Mouse (Mus musculus) cerebellum, adult 18-20 months (tissue): ENCODE measurements around the gene Pabpn1.
"Not testable (repeated sequence)": the region's sequence is repeated elsewhere in the genome, so short reads cannot be mapped to it uniquely, and the experiment has no call there.

Experiments used
- DNase-seq, 2 experiments: peaks; one replicate each; pipeline ENCODE4 v3.0.0; 2021

Gene Pabpn1

DNA sequence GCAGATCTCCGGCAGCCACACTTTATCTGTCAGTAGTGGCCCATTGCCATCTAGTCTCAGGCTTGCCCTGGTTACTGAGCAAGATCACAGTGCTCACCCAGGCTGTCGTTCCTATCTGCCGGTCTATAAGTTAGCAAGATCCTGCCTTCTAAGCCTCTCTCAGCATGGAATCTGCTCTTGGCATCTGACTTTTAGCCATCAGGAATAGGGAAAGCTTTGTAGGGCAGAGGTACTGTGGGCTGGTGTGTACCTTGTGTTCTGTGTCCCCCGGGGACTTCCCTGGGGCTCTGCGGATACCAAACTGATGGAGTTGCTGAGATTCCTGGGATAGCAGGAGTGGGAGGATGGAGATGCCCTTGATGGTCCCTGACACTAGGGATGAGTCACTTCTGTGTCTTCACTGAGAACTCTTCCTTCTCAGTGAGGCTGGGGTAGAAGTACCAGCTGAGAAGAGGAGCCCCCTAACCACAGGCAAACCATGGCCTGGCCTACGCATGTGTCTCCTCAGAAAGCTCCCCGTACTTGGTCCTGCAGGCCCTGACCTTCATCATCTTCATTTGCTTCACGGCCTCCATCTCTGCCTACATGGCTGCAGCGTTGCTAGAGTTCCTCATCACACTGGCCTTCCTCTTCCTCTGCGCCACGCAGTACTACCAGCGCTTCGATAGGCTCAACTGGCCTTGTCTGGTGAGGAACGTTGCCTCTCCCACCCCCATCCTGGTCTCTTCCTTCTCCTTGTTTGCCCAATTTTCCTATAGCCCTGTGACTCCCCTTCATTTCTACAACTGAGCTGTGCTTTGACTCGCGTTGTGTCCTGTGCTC is 45.3 kb downstream of the Pabpn1 start:
- DNase-seq: no peak

DNA sequence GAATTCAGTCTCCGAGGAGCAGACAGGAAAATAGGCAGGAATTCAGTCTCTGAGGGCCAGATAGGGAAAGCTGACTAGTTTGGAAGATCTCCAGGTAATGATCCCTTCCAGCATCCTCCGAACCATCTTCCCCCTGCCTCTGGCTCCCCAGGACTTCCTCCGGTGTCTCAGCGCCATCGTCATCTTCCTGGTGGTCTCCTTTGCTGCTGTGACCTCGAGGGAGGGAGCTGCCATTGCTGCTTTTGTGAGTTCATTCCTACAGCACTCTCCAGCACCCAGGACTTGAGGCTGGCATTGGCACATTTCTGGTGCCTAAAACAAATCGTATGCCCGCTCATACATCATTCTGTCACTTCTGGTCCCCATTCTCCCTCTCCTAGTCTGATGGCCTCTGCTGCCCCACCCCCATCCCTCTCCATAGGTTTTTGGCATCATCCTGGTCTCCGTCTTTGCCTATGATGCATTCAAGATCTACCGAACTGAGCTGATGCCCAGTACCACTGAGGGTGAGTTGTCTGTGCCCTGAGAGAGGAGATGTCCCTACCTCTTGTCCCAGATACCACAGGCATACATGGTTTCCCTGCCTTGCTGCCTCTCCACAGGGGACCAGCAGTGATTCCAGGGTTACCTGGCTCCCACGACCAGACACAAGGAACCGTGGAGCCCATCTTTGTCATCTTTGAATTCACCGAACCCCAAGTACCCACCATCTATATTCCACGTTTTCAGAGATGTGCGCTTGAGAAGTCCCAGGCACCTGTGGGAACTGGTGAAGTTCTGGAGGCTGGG is 46.3 kb downstream of the Pabpn1 start:
- DNase-seq: no peak

DNA sequence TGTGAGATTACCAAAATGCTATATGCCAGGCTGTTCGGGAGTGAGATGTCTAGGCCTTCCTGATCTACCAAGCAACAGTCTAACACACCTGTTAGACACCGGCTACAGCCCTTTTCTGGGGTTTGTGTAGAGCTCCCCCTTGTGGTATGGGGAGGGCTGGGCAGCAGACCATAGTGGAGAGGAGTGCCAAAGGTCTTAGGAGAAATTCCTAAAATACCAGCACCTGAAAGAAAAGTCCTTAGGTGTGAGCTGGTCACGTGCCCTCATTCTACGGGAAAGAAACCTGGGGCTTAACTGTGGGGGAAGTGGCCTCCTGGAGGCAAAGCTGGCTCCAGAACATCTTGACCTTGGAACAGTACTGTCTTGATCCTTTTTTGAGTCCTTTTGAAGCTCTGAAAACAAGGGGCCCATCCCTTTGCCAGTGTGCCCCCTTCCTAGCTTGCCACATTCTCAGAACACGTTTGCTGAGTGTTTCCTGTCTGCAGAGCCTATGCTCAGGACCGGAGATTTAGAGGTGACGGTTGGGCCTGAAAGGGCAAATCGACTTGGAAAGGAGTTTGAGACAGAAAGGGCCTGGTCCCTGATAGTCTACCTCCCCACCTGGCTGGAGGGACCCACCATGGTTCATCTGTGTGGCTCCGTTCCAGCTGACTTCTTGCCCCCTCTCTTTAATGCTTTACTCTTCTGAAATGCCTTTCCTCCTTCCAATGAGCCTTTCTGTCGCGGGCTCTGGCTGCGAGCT is 47.3 kb downstream of the Pabpn1 start:
- DNase-seq: peak; percentile 61 to 63

DNA sequence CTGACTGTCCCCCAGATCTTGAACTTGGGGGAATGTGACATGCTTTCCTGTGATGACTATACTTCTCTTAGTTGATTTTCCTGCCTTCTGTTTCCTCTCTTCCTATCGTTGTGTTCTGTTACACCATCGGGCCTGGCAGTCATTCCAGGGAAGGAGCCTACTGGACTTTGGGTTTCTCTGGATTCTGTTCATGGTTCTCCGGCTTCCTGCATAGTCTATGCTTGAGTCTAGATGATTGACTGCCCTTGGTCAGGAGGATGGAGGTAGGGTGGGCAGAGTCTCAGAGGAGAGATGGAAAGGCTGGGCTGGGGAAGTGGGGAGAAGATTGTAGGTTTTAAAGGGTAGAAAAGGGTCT is 47.9 kb downstream of the Pabpn1 start:
- no peak for DNase-seq

DNA sequence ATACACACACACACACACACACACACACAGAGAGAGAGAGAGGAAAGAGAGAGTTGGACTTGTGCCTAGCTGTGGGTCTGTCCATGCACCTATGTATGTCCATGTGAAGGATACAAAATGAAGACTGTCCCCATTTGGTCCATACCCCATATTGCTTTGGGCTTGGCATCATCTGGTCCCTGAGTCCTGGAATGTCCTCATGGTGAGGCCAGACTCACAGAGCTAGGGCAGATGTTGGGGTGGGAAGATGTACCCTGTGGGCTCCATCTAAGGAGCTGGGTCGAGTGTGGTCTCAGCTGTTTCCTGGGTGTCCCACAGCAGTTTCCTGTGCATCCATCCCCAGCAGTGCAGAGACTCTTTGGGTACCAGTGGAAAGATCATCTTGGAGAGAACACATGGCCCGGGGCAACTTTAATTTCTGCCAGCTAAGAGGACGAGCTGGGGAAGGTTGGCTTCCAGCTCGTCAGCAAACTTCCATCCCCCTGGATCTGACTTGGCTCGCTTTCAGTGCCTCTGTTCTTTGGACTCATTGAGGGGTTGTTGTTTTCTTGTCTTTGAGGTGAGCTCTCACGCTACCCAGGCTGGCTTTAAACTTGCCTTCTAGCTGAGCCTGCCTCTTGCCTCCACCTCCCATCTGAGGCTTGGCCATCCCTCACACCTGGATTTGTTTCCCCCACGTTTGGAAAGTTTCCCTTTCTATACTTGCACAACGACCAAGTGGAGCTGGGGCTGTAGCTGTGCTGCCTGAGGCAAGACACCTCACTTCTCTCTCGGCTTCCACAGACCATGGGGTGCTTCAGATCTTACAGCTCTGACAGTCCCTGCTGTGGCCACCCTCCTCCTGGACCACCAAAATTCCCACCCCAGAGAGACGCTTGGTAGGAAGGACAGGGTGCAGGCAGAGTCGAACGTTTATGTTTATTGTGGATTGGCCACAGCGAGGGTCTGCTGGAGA is 49.0 kb downstream of the Pabpn1 start:
- no peak for DNase-seq

DNA sequence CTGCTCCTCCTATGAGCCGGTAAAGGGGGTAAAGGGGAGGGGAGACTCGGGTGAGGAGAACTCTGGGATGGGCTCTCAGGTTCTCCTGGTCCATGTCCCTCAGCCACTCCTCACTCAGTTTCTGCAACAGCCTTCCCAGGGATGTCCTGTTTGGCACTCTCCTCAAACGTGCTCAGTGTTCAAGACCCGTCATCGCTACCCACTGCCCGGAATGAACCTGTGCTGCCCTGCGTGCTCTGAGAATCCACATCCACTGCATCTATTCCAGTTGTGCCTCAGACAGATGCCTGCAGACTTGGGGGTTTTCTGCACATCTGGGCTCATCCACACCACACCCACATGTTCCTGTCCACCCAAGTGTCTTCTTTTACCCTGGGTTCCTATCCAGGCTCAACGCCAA is 50.2 kb downstream of the Pabpn1 start:
- no peak for DNase-seq

DNA sequence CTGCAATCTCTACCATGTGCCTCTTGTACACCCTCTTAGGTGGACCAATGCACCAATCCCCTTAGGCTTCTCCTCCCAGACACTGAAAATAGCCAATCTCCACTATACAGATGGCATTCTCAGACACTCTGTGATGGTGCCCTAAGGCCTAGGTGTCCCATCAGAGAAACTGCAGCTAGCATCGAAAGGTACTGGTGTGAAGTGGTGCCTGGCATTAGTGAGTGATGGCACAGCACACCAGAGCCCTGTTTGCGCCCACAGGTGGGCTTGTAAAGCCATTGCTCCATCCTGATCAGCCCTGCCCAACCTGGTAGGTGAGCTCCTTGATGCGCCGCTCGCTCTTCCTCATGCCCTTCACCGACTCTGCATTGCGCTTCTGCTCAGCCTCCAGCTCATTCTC is 51.7 kb downstream of the Pabpn1 start:
- DNase-seq: no peak

DNA sequence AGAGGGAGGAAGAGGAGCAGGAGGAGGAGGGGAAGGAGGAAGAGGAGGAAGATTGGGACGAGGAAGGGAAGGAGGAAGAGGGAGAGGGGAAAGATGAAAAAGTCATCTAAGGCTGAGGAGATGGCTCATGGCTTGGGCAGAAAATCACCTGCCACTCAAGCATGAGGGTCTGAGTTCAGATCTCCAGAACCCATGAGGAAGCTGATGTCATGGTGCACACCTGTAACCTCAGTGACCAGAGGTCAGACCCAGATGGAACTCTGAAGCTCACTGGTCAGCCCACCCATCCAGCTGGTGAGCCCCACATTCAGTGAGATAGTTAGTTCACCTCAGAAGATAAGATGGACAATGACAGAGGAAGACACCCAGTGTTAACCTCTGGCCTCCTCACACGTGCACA is 52.6 kb downstream of the Pabpn1 start:
- DNase-seq: no peak

DNA sequence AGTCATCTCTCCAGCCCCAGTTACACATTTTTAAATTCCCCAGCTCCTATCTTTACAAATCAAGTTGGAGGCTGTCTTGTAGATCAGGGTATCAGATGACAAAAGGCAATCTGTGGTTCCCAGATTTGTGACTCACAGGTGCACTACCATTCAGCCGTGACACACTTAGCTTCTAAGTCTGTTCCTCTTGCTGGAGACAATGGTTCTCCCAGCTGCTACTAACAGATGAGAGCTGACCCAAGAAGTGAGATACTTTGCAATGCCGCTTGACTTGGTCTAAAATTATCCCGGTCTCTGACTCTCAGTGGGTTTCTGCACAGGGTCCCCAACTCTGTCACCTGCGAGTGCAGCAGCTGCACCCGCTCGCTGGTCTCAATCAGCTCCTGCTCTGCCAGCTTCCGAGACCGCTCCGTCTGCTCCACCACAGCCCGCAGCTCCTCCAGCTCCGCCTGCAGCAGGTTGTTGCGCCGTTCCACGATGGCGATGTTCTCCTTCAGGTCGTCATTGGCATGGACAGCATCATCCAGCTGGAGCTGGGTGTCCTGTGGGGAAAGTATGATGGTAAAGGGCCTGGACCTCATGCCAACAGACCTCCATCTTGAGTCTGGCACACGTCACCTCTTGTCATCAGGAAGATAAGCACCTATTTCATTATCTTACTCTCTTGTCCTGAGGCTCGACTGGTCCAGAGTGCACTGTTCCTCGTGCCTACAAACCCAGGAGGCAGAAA is 53.8 kb downstream of the Pabpn1 start:
- DNase-seq: no peak

DNA sequence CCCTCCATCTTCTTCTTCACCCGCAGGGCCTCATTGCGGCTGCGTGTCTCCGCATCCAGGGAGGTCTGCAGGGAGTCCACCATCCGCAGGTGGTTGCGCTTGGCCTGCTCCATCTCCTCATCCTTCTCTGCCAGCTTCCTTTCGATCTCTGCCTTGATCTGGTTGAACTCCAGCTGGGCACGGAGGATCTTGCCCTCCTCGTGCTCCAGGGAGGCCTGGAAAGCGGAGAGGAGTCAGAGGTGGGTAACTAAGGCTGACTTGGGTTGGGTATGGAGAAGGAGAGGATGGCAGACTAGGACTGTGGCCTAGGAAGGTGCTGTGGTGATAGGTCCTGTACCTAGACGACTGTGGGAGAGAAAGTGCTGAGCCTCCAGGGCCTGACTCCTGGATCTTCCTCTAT is 54.7 kb downstream of the Pabpn1 start:
- not testable (repeated sequence) for DNase-seq
